Mouse (Mus musculus) gastrocnemius, postnatal 25 days (tissue): ENCODE measurements around the gene Agbl1. TPM values are rescaled to one million over a fixed set of nuclear protein-coding genes. Genes with fewer than 3 reads are reported as not detected.
"Not testable (repeated sequence)": the region's sequence is repeated elsewhere in the genome, so short reads cannot be mapped to it uniquely, and the experiment has no call there.

Experiments used
- DNase-seq: peaks from one replicate; pipeline ENCODE4 v3.0.0; 2022
- long read RNA-seq, 2 experiments: library from polyadenylated mRNA; stranded (forward); transcript quantifications; one replicate each; pipeline ENCODE4 v2.0.0; 2021
- total RNA-seq, 2 experiments: library from RNA; stranded (reverse); gene quantifications; 1 replicate in 1 of 2; 2 replicates in 1 of 2; pipeline ENCODE4 v1.2.3; 2021

The Agbl1 gene
- 10 to 100 TPM; 19.1 to 35.4 TPM for total RNA-seq
- long read RNA-seq, experiment 1, partial matches to known transcripts, result 0 of 4 reads
- long read RNA-seq, experiment 1, other reads (novel, unspliced or antisense), result 4 of 4 reads
- long read RNA-seq, experiment 2, partial matches to known transcripts, result 1 of 4 reads
- long read RNA-seq, experiment 2, other reads (novel, unspliced or antisense), result 3 of 4 reads

- peak; percentile 82 for DNase-seq
Observed at GRCm38 (mm10) chr7:76229311-76229937, at the start of gene Agbl1. Agbl1 (plus strand) TSS chr7:76229887.

- DNase-seq, result no peak
Observed at GRCm38 (mm10) chr7:76185005-76185658, 44.6 kb upstream of the Agbl1 start.

- no peak for DNase-seq
Observed at GRCm38 (mm10) chr7:76185681-76186121, 44.0 kb upstream of the Agbl1 start.

- peak; percentile 33 for DNase-seq
Observed at GRCm38 (mm10) chr7:76218546-76218945, 11.1 kb upstream of the Agbl1 start.

- no peak for DNase-seq
Observed at GRCm38 (mm10) chr7:76219797-76220469, 9.8 kb upstream of the Agbl1 start.

DNA sequence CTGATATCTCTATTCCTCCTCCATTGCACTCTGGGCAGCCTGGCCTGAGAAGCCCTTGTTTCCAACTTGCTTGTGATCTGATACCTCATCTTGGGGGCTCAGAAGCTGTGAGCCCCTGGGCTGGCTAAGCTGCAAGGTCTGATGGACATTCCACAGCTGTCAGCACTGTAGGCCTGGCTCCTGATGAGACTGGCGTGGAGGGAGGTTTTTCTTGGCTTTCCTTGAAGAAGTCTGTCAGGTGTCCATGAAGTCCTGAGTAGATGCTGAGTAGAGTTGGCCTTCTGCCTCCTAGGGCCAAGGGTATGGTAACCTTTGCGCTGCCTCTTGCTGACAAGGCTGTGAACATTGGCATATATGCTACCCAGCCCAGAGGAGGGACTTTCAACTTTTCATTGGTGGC, 7.0 kb upstream of the Agbl1 start:
- peak; percentile 71 for DNase-seq

- no peak for DNase-seq
Observed at GRCm38 (mm10) chr7:76228881-76229280, 806 bp upstream of the Agbl1 start.

DNA sequence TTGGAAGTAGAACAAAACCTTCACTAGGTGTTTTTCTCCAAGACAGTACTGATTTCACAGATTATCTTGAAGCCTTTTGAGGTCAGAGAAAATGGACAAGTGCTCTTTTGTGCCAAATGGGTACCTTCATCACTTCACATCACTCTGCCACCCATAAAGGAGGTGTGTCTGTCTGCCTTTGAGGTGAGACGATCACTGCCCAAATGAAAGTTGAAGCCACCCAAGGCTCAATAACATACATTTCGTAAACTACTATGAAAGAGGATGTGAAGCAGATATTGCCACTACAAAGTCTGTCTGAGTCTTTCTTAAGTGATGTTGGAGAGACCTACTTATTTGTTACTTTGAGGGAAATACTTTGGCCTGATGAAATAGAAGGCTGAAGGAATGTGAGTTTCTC, 4.6 kb downstream of the Agbl1 start:
- DNase-seq, result no peak

DNA sequence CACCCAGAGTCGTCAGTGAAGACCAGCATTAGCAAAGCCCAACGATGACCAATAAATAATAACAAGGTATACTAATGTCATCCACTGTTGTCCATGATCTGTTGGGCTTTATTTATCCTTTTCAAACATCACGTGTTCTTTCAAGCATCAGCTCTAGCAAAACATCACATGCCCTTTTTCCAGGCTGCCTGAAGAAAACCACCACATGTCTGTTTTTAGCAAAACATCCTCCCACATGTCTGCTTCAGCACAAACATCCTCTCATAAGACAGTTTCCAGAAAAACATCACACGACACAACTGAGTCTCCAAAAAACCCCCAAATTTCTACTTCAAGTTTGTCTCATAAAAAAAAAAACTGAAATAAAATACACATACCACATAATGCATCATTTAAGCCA, 7.8 kb downstream of the Agbl1 start:
- no peak for DNase-seq

DNA sequence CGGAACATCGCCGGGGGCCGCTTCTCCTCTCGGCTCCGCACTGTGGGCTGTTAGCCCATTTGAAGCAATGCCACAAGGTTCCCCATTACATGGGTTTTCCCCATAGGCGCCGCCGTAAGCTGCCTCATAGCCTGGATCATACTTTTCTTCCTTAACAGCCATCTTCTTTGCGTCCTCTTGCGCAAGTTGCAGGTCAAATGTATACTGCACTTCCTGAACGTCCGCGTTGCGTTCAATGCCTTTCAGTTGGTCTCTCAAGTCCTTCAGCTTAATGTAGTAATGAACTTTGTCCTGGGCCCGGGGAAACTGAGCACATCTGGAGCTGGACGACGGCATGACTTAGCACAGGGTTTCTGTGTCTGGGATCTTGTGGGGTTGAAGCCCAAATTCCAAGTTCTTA, 15.2 kb downstream of the Agbl1 start:
- DNase-seq, result not testable (repeated sequence)

DNA sequence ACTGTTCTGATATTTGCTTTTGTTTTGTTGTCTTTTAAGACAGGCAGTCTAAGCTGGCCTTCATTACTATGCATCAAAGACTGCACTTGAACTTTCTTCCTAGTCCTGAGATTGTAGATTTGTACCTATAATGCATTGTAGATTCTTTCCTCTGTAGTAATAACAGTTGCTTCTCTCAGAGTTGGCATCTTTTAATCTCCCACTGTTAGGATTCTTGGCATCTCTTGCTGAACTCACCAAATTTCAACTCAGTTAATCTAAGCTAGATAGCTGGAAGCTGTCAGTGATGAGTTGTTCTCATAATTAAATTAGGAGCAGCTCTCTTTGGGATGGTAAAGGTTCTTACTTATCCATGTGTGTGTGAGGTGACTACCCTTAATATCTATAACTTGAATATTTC, 45.4 kb downstream of the Agbl1 start:
- no peak for DNase-seq

- no peak for DNase-seq
Observed at GRCm38 (mm10) chr7:76282831-76283230, 53.1 kb downstream of the Agbl1 start.

- no peak for DNase-seq
Observed at GRCm38 (mm10) chr7:76287531-76287930, 57.8 kb downstream of the Agbl1 start.

DNA sequence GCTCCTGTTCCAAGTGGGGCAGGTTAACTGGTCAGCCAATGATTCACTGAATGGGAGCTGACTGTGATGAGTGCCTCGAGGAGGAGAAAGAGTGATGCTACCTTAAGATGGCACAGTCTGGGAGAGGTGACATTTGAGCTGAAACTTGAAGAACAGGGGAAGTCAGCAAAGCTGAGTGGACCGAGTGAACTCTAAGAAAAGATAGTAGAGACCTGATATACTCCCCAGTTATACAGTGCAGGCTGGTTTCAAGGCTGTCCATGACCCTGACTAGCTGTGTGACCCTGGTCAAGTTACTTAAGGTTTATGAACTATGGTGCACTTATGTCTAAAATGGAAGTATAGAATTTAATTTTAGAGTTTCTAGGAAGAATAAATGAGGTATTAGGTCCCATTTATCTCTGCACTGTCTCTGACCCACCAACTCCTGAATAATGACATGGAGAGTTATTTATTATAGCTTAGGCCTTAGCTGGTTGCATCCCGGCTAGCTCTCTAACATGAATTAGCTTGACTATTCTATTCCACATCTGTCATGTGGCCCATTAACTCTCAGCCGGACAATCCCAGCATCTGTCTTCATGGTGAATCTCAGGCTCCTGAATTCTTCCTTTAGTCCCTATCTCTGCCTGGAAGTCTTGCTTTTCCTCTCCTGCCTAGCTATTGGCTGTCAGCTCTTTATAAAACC, 92.3 kb downstream of the Agbl1 start:
- DNase-seq, result no peak

DNA sequence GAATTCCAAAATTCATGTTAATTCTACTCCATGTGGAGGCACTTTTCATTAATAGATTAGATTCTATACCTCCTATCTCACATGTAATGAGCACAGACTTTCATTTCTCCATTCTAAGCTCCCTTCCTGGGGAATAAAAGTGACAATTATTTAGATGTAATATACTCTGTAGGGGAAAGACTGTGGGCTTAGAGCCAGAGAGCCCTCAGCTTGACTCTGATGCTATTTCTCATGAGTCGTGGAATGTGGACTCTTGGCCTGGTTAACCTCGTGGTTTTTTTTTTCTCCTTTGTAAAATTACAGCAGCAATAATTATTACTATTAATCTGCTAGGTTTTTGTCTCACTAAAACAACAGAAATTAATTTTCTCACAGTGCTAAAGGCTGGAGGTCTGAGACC, 96.4 kb downstream of the Agbl1 start:
- DNase-seq, result no peak

- peak; percentile 34 for DNase-seq
Observed at GRCm38 (mm10) chr7:76339308-76339707, 109.6 kb downstream of the Agbl1 start.

- DNase-seq, result peak; percentile 46
Observed at GRCm38 (mm10) chr7:76341601-76342000, 111.9 kb downstream of the Agbl1 start.

- no peak for DNase-seq
Observed at GRCm38 (mm10) chr7:76353469-76353868, 123.8 kb downstream of the Agbl1 start.

DNA sequence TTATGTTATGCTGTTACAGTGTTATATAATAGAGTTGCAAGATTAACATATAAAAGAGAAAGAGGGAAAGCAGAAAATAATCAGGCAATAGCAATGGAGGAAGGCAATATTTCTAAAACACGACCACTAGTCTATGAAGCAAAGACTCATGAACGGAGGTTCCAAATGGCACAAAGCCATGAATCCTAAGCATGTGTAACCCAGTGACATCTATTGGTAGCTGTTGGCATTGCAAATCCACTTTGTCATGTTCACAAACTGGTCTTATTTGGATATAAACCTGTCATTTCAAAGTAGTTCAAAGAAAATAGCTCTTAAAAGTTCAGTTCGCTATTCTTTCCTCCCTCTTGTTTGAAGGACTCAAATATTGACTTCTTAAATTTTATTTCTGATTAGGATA, 124.8 kb downstream of the Agbl1 start:
- no peak for DNase-seq

DNA sequence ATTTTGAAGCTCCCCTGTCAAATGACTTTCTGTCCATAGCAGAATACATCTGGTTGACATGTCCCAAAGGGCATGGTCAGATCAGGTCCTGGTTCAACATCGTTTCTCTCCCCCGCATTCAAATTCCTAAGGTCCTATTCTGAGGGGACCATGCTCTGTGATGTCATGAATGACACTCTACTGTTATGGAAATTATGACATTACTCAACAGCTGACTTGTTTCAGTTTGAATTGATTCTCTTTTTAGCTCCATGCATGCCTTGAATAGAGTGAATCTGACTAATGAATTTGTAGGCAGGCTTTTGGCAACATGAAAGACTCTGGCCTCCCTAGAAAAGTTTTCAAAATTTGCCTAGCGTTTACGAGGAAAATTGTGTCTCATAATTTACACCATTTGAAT, 141.6 kb downstream of the Agbl1 start:
- DNase-seq, result no peak

DNA sequence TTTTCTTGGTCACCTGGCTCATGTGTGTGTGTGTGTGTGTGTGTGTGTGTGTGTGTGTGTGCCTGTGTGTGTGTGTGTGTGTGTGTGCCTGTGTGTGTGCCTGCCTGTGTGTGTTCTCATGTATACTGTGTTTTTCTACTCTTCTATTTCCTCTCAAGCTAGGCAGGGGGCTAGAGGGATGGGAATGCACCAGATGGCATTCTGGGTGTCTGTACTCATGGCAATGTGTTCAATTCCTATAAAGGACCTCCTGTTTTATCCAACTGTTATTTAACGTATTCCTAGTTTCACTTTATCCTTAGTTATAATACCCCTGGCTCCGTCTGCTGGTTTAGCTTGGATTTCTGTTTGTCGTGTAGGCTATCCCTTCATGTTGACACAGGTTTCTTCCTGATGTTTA, 149.8 kb downstream of the Agbl1 start:
- no peak for DNase-seq

- no peak for DNase-seq
Observed at GRCm38 (mm10) chr7:76381986-76382385, 152.3 kb downstream of the Agbl1 start.

DNA sequence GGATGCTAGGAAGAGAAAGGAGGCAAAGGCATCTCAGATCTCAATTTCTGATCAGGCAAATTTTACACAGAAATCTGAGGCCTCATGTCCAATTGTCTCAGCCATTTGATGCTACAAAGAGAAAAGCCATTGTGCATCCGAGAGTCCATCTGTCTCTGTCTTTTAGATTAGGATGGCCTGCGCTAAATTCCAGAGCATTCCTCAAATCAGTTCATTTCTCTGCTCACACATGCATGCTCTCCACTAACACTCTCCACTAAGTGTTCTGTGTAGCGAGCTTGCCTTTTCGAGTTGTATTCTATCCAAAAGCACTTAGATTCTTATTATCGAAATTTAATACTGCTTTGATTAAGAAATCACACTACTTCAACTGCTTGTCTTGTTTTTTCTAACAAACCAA, 159.6 kb downstream of the Agbl1 start:
- no peak for DNase-seq
